Mouse (Mus musculus): ENCODE data around the gene Edn3. TPM values are rescaled to one million over a fixed set of nuclear protein-coding genes. Genes with fewer than 3 reads are reported as not detected.

Gene Edn3
- total RNA-seq (2021), result 1 to 10 TPM; 4.1 to 4.2 TPM
- long read RNA-seq, partial matches to known transcripts, result 0 of 2 reads
- long read RNA-seq, other reads (novel, unspliced or antisense), result 1 of 2 reads

GRCm38 (mm10) chr2:174760479-174761121 lies at the start of gene Edn3:
Edn3 (plus strand) TSS chr2:174760619.
- DNase-seq (ENCODE audit: low spot score in 2 of 2), result no peak

- no peak for DNase-seq (ENCODE audit: low spot score in 2 of 2)
Measured at GRCm38 (mm10) chr2:174712043-174712442, 48.4 kb upstream of the Edn3 start.

GRCm38 (mm10) chr2:174715938-174716337 lies 44.5 kb upstream of the Edn3 start:
- no peak for DNase-seq (ENCODE audit: low spot score in 2 of 2)

- no peak for DNase-seq (ENCODE audit: low spot score in 2 of 2)
Measured at GRCm38 (mm10) chr2:174717857-174718256, 42.6 kb upstream of the Edn3 start.

GRCm38 (mm10) chr2:174727114-174727823 lies 33.1 kb upstream of the Edn3 start:
- no peak for DNase-seq (ENCODE audit: low spot score in 2 of 2)

- DNase-seq (ENCODE audit: low spot score in 2 of 2), result no peak
Measured at GRCm38 (mm10) chr2:174731939-174732338, 28.5 kb upstream of the Edn3 start.

- no peak for DNase-seq (ENCODE audit: low spot score in 2 of 2)
Measured at GRCm38 (mm10) chr2:174735270-174735669, 25.1 kb upstream of the Edn3 start.

- DNase-seq (ENCODE audit: low spot score in 2 of 2), result no peak
Measured at GRCm38 (mm10) chr2:174747182-174747581, 13.2 kb upstream of the Edn3 start.

GRCm38 (mm10) chr2:174748381-174748780 lies 12.0 kb upstream of the Edn3 start:
- no peak for DNase-seq (ENCODE audit: low spot score in 2 of 2)

- DNase-seq (ENCODE audit: low spot score in 2 of 2), result no peak
Measured at GRCm38 (mm10) chr2:174753197-174753596, 7.2 kb upstream of the Edn3 start.

- DNase-seq (ENCODE audit: low spot score in 2 of 2), result no peak
Measured at GRCm38 (mm10) chr2:174754231-174754630, 6.2 kb upstream of the Edn3 start.

GRCm38 (mm10) chr2:174759189-174759588 lies 1.2 kb upstream of the Edn3 start:
- DNase-seq (ENCODE audit: low spot score in 2 of 2), result no peak

- DNase-seq (ENCODE audit: low spot score in 2 of 2), result no peak
Measured at GRCm38 (mm10) chr2:174761452-174762101, 1.2 kb downstream of the Edn3 start.

- no peak for DNase-seq (ENCODE audit: low spot score in 2 of 2)
Measured at GRCm38 (mm10) chr2:174762310-174762709, 1.9 kb downstream of the Edn3 start.

GRCm38 (mm10) chr2:174768891-174769528 lies 8.6 kb downstream of the Edn3 start:
- no peak for DNase-seq (ENCODE audit: low spot score in 2 of 2)

- no peak for DNase-seq (ENCODE audit: low spot score in 2 of 2)
Measured at GRCm38 (mm10) chr2:174774177-174775111, 14.0 kb downstream of the Edn3 start.

- DNase-seq (ENCODE audit: low spot score in 2 of 2), result no peak
Measured at GRCm38 (mm10) chr2:174782016-174782415, 21.6 kb downstream of the Edn3 start.

GRCm38 (mm10) chr2:174782880-174783279 lies 22.5 kb downstream of the Edn3 start:
- DNase-seq (ENCODE audit: low spot score in 2 of 2), result no peak

- no peak for DNase-seq (ENCODE audit: low spot score in 2 of 2)
Measured at GRCm38 (mm10) chr2:174788830-174789229, 28.4 kb downstream of the Edn3 start.

GRCm38 (mm10) chr2:174792436-174793125 lies 32.2 kb downstream of the Edn3 start:
- no peak for DNase-seq (ENCODE audit: low spot score in 2 of 2)

All from layer of hippocampus, postnatal 10 days (tissue).